Mouse (Mus musculus) CH12.LX (cell line): ENCODE results near the gene Atp5g1. TPM values are rescaled to one million over a fixed set of nuclear protein-coding genes. Genes with fewer than 3 reads are reported as not detected.

Source experiments
- DNase-seq: peaks from one replicate; pipeline ENCODE4 v3.0.0-alpha.2; 2013; ENCODE audit errors: extremely low read depth
- H3K27ac ChIP-seq: 2 replicates; pipeline ENCODE4 v1.5.1; 2012; ENCODE audit warnings: low read depth, mild to moderate bottlenecking, control low read depth, moderate library complexity; ENCODE audit not compliant: insufficient read depth
- H3K27me3 ChIP-seq: replicated peaks from 2 replicates; pipeline ENCODE3; 2012; ENCODE audit warnings: inconsistent platforms
- H3K36me3 ChIP-seq, 2 experiments: replicated peaks in 1 of 2; 2 replicates each; pipeline versions ENCODE3 to v1.6.1; 2012; ENCODE audit warnings: inconsistent platforms in 1 of 2, low read length in 1 of 2, mild to moderate bottlenecking in 1 of 2, mixed read lengths in 1 of 2, moderate library complexity in 1 of 2; ENCODE audit not compliant: control insufficient read depth in 1 of 2, insufficient read depth in 1 of 2
- H3K4me1 ChIP-seq, 2 experiments: 2 replicates each; pipeline ENCODE4 v1.6.1; 2012; ENCODE audit warnings: inconsistent platforms in 1 of 2, moderate library complexity in 1 of 2; ENCODE audit not compliant: insufficient read depth in 2 of 2, control insufficient read depth in 1 of 2
- H3K4me2 ChIP-seq: 2 replicates; pipeline ENCODE4 v1.6.1; 2012; ENCODE audit warnings: low read depth, mild to moderate bottlenecking, control low read depth; ENCODE audit not compliant: poor library complexity, insufficient read depth, severe bottlenecking
- H3K4me3 ChIP-seq, 3 experiments: fragments of 150-350 bp in 1 of 3; sonication (generic) in 1 of 3; replicated peaks in 1 of 3; 2 replicates each; pipeline versions ENCODE3 to v1.5.1; 2011 to 2012; ENCODE audit warnings: low read depth in 2 of 3, low read length in 2 of 3, mild to moderate bottlenecking in 2 of 3, moderate library complexity in 2 of 3, control low read depth in 1 of 3, improper control_type of control experiment in 1 of 3, inconsistent platforms in 1 of 3, mixed read lengths in 1 of 3; ENCODE audit not compliant: poor library complexity in 1 of 3
- H3K79me2 ChIP-seq: replicated peaks from 2 replicates; pipeline ENCODE4 v1.6.1; 2012; ENCODE audit warnings: mild to moderate bottlenecking, moderate library complexity; ENCODE audit not compliant: control insufficient read depth, poor library complexity, insufficient read depth, severe bottlenecking; ENCODE audit errors: extremely low read depth
- H3K9ac ChIP-seq: 2 replicates; pipeline ENCODE4 v1.6.1; 2012; ENCODE audit warnings: low read depth, mild to moderate bottlenecking, control low read depth, moderate library complexity; ENCODE audit not compliant: insufficient read depth
- H3K9me3 ChIP-seq: replicated peaks from 2 replicates; pipeline ENCODE3; 2012; ENCODE audit warnings: low read length, inconsistent platforms, mixed read lengths
- BHLHE40 ChIP-seq: IDR thresholded peaks from 2 replicates; pipeline ENCODE4 v1.6.1; 2011; ENCODE audit warnings: mild to moderate bottlenecking, low read depth, low read length, improper control_type of control experiment
- CHD1 ChIP-seq: IDR thresholded peaks from 2 replicates; pipeline ENCODE4 v1.6.1; 2012; ENCODE audit warnings: low read depth, low read length, improper control_type of control experiment, inconsistent platforms
- CHD2 ChIP-seq: IDR thresholded peaks from 2 replicates; pipeline ENCODE4 v1.6.1; 2011; ENCODE audit warnings: low read length, improper control_type of control experiment
- ELF1 ChIP-seq: IDR thresholded peaks from 2 replicates; pipeline ENCODE4 v1.6.1; 2014; ENCODE audit warnings: low read depth, mild to moderate bottlenecking, inconsistent platforms, low read length, improper control_type of control experiment
- EP300 ChIP-seq: IDR thresholded peaks from 2 replicates; pipeline ENCODE4 v1.6.1; 2011; ENCODE audit warnings: low read length, improper control_type of control experiment
- ETS1 ChIP-seq: conservative IDR thresholded peaks from 2 replicates; pipeline ENCODE4 v1.6.1; 2012; ENCODE audit warnings: low read depth, mild to moderate bottlenecking, inconsistent platforms, low read length, improper control_type of control experiment, moderate library complexity
- JUND ChIP-seq: conservative IDR thresholded peaks from 2 replicates; pipeline ENCODE4 v1.6.1; 2011; ENCODE audit warnings: low read depth, low read length, improper control_type of control experiment
- KAT2A ChIP-seq: IDR thresholded peaks from 2 replicates; pipeline ENCODE4 v1.6.1; 2012; ENCODE audit warnings: low read length, improper control_type of control experiment, inconsistent platforms; ENCODE audit not compliant: insufficient replicate concordance
- NELFE ChIP-seq: IDR thresholded peaks from 2 replicates; pipeline ENCODE4 v1.6.1; 2011; ENCODE audit warnings: low read depth, low read length, improper control_type of control experiment
- RAD21 ChIP-seq: IDR thresholded peaks from 2 replicates; pipeline ENCODE4 v1.6.1; 2011; ENCODE audit warnings: low read depth, mild to moderate bottlenecking, low read length, improper control_type of control experiment, moderate library complexity
- RCOR1 ChIP-seq: conservative IDR thresholded peaks from 2 replicates; pipeline ENCODE4 v1.6.1; 2012; ENCODE audit warnings: low read depth, mild to moderate bottlenecking, inconsistent platforms, low read length, improper control_type of control experiment
- SMC3 ChIP-seq: IDR thresholded peaks from 2 replicates; pipeline ENCODE4 v1.6.1; 2011; ENCODE audit warnings: low read depth, low read length, improper control_type of control experiment
- TBP ChIP-seq: conservative IDR thresholded peaks from 2 replicates; pipeline ENCODE4 v1.6.1; 2011; ENCODE audit warnings: low read depth, low read length, improper control_type of control experiment
- ZKSCAN1 ChIP-seq: IDR thresholded peaks from 2 replicates; pipeline ENCODE4 v1.6.1; 2012; ENCODE audit warnings: low read depth, inconsistent platforms, low read length, improper control_type of control experiment, borderline replicate concordance
- ZMIZ1 ChIP-seq: IDR thresholded peaks from 2 replicates; pipeline ENCODE4 v1.6.1; 2012; ENCODE audit warnings: low read depth, mild to moderate bottlenecking, inconsistent platforms, low read length, improper control_type of control experiment
- dilution Hi-C: fragments of 300-500 bp; cut with MboI; formaldehyde crosslinking; loops from 2 replicates; pipeline ENCODE4 v1.14.3; 2020; ENCODE audit warnings: low sequenced_read_pairs; ENCODE audit not compliant: extremely low pct_unique_long_range_greater_than_20kb, extremely low pct_ligation_motif_present
- in situ Hi-C: fragments of 300-500 bp; cut with MboI; formaldehyde crosslinking; loops from 3 replicates; pipeline ENCODE4 v1.14.3; 2019; ENCODE audit warnings: low sequenced_read_pairs, low pct_ligation_motif_present, low pct_unique_long_range_greater_than_20kb, mixed read lengths
- polyA plus RNA-seq: library from polyadenylated mRNA; unstranded; fragments of >175 nt; gene quantifications from 2 replicates; pipeline ENCODE4 v1.2.1, GENCODE M21; 2012; ENCODE audit warnings: low read depth; ENCODE audit not compliant: insufficient read length
- total RNA-seq, 2 experiments: library from RNA; depleted of rRNA; stranded (reverse); fragments of 300-350 nt in 1 of 2; fragments of >200 nt in 1 of 2; gene quantifications; 2 replicates each; pipeline ENCODE4 v1.2.3; 2012 to 2014

The Atp5g1 gene
- total and polyA plus RNA-seq, 3 experiments = 778 to 969 (median 851) TPM

DNA sequence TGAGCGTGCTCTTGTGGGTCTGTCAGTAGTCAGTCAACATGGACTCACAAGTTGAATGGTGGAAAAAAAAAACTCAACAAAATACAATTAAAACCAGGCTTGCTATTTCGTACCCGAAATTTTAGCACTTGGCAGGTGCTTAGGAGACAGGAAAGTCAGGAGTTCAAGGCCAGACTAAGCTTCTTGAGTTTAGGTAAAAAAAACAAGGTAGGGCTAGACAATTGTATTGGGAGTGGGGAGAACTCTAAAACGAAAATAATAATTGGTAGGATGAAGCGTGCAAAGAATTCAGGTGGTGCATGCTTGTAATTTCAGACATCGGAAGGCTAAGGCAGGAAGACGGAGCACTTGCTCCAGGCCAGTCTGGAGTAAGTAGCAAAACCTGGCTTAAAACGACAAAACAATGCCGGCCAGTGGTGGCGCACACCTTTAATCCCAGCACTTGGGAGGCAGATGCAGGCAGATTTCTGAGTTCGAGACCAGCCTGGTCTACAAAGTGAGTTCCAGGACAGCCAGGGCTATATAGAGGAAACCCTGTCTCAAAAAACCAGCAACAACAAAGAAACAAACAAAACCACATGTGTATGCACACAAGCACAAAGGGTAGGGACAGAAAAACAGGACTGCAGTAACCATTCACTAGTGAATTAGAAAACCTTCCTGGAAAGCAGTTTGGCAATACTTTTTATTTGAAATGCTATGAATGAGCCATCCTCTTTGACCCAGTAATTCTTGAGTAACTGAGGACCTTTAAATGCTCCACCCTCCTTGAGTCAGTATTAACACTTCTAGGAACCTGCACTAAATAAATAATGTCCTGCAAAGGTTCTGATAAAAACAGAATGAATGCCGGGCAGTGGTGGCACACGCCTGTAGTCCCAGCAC lies 993 bp upstream of the Atp5g1 start:
- H3K36me3 ChIP-seq = peaks cover 13 to 20% of the 10 kb centered on the region in 2 experiments
- H3K4me2 ChIP-seq = peak overlapping the region; percentile 71
- DNase-seq = no peak
- H3K4me1 ChIP-seq = peaks cover 7 to 24% of the 10 kb centered on the region in 2 experiments
- in situ Hi-C loops = no loop called here
- H3K4me3 ChIP-seq = peak overlapping the region; percentile 30 to 55 (median 32)
- dilution Hi-C loops = no loop called here
- no peaks in the 10 kb centered on the region for H3K9me3 ChIP-seq
- peak overlapping the region; percentile 30; the same call in 1 of the 2 replicates for H3K27ac ChIP-seq
- peak overlapping the region; percentile 77 for H3K9ac ChIP-seq
- 0 out of 2 replicates have a peak, but pooled peaks have one; percentile 5 for TF ChIP-seq ETS1
- TF ChIP-seq CHD1 = peak; percentile 97
- TF ChIP-seq ELF1 = no peak
- 0 out of 2 replicates have a peak, but pooled peaks have one; percentile 67 for TF ChIP-seq TBP
- 0 out of 2 replicates have a peak, but pooled peaks have one; percentile 39 for TF ChIP-seq RCOR1
- peaks cover 17% of the 10 kb centered on the region for H3K79me2 ChIP-seq
- no peaks in the 10 kb centered on the region for H3K27me3 ChIP-seq

- dilution Hi-C loops = no loop called here
- Histone ChIP-seq H3K9ac (peak overlapping the region; percentile 86), H3K36me3 (peaks cover 21 to 32% of the 10 kb centered on the region in 2 experiments)
- TF ChIP-seq EP300 = 0 out of 2 replicates have a peak, but pooled peaks have one; percentile 31
- TF ChIP-seq SMC3 = no peak
- TF ChIP-seq, all 38 proteins: peak for 1
- peaks cover 7 to 24% of the 10 kb centered on the region in 2 experiments for H3K4me1 ChIP-seq
- in situ Hi-C loops = no loop called here
- H3K27me3 ChIP-seq = no peaks in the 10 kb centered on the region
- peaks cover 17% of the 10 kb centered on the region for H3K79me2 ChIP-seq
- peak overlapping the region; percentile 5; the same call in 1 of the 2 replicates for H3K27ac ChIP-seq
- no peaks in the 10 kb centered on the region for H3K9me3 ChIP-seq
- DNase-seq = no peak
- H3K4me3 ChIP-seq = peak overlapping the region; percentile 66 to 85 (median 68)
- peak overlapping the region; percentile 87 for H3K4me2 ChIP-seq
Measured at GRCm38 (mm10) chr11:96075177-96075508, 327 bp downstream of the Atp5g1 start.

DNA sequence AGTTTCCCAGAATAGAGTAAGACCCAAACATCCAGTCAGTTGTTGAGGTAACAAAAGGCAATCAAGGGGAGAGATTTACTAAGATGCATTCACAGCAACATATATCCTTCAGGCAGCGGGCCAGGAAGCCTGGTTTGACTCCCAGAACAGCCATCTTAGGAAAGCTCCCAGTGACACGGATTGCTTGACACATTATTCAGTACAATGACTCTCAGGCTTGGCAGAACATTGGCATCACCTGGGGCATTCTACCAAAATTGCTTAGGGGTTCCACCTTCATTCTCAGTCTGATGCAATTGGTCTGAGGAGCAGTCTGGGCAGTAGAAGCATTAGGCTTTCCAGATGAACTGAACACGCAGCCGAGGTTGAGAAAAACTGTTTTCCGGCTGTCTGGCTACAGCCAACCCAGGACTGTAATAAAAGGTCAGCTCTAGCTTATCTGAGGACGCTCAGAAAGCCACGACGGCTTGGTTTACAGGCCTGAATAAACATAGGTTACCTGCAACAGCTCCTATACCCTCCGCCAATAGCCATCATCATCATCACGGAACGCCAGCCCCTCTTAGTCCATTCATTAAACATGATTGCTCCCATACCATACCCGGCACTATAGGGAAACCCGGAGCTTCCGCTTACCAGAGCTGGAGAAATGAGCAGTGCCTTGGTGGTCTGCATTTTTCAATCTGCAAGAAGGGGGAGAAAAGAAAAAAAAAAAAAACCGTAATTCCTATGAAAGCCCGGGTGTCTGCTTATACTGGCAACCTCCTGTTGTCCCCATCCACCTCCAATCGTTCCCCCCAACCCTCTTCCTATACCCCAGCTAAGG lies 906 bp downstream of the Atp5g1 start:
- peaks cover 7 to 24% of the 10 kb centered on the region in 2 experiments for H3K4me1 ChIP-seq
- peak overlapping the region; percentile 10; the same call in 1 of the 2 replicates for H3K27ac ChIP-seq
- TF ChIP-seq ZMIZ1 = 0 out of 2 replicates have a peak, but pooled peaks have one; percentile 26
- TF ChIP-seq CHD1 = peak; percentile 82; the same call in 1 of the 2 replicates
- no peak for TF ChIP-seq ZKSCAN1
- TF ChIP-seq NELFE = no peak
- TF ChIP-seq KAT2A = 0 out of 2 replicates have a peak, but pooled peaks have one; percentile 38
- no peak for TF ChIP-seq JUND
- no peak for TF ChIP-seq RAD21
- TF ChIP-seq BHLHE40 = no peak
- no peak for TF ChIP-seq CHD2

More for the DNA sequence above, 906 bp downstream of the Atp5g1 start:
- Histone ChIP-seq H3K9ac (peak overlapping the region; percentile 86), H3K36me3 (peaks cover 21 to 38% of the 10 kb centered on the region in 2 experiments), H3K79me2 (peaks cover 17% of the 10 kb centered on the region), H3K4me2 (peak overlapping the region; percentile 87), H3K27me3 (no peaks in the 10 kb centered on the region), H3K4me3 (peak overlapping the region; percentile 66 to 85 (median 68)), H3K9me3 (no peaks in the 10 kb centered on the region)
- no peak for DNase-seq
- in situ Hi-C loops (no loop called here), dilution Hi-C loops (no loop called here)
